In the genomic region with DNA sequence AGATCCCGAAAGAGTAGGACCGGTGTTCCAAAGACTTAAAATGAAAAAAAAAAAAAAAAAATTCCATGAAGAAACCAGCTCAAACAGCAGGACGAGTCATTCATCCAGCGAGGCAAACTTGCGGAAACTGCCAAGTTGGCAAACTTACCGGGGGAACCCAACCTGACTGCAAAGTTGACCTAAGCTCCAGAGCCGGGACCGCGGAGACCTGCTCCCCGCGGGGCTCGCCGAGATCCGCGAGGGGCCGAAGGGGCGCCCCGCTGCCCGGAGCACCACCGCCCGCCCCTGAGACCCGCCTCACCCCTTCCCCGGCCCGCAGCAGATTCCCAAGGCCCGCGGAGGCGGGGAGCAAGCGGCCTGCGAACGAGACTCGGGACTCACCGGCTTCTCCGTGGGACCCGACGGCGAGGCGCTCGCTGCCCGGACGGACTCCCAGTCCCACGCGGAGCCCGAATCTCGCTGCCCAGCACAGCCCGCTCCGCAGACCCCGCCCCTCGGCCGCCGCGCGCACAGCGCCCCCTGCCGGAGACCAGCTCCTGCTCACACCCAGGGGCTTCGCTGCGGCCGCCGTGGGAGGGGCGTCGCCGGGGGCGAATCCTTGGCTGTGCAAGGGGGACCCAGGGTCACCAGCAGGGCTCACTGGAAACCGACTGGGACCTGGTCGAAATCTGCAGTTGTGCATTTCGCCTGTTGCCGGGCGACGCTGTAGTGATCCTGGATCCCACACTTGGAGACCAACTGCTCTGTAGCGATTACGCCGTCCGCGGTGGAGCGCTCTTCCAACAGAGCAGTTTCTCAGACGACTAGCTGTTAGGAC, we compare ENCODE assay signal across 8 mouse cellular contexts. TPM values are rescaled to one million over a fixed set of nuclear protein-coding genes. Genes with fewer than 3 reads are reported as not detected.
DNase-seq lines count a peak whose midpoint lies in the region; ATAC-seq and TF ChIP-seq lines count a peak whose summit lies in the region.

A gene (minus strand): TSS at position 461 of the 817 bp plus-strand sequence.

- CTCF ChIA-PET in Patski (lab: Charles Lee) = interaction anchor here (0.9 to 4.4 kb wide), 32 partner anchors 9 to 787 kb away, joined by 3 to 70 read pairs (median 6); a partner anchor contains a TSS

- POLR2A ChIA-PET in Patski (lab: Charles Lee) = interaction anchor here (0.7 to 3.3 kb wide), 13 partner anchors 34 to 253 kb away, joined by 3 to 22 read pairs (median 4); a partner anchor contains a TSS

- peak; percentile 100 for TF ChIP-seq CTCF in Patski (IDR thresholded peaks at IDR 0.05)
- TF ChIP-seq CTCF in gastrocnemius, adult 2 months (IDR thresholded peaks at IDR 0.05) = peak; percentile 98

- H3K4me3 ChIP-seq in gastrocnemius, adult 2 months = peak within 1 kb of the TSS; percentile 88
- H3K4me3 ChIP-seq in hindbrain, embryonic 16.5 days (ENCODE audit: low read length) = peak within 1 kb of the TSS; percentile 68

- peak; percentile 93 for ATAC-seq in Patski
- peak; percentile 96 for ATAC-seq in hindbrain, embryonic 16.5 days

- H3K4me1 ChIP-seq in hindbrain, embryonic 16.5 days (ENCODE audit: control insufficient read depth, insufficient read depth, low read depth, low read length) = peaks cover 4% of the 10 kb centered on the region; the same call in 1 of the 2 replicates

- H3K9ac ChIP-seq in hindbrain, embryonic 16.5 days (ENCODE audit: low read depth, low read length) = peak within 1 kb of the TSS; percentile 69

- under 1% methylated on average over 52 of the region's 75 CpGs for WGBS in hindbrain, embryonic 16.5 days

- peak within 1 kb of the TSS; percentile 98 for H3K4me2 ChIP-seq in hindbrain, embryonic 16.5 days (ENCODE audit: low read length)

- no peak for DNase-seq in Patski (ENCODE audit: low read depth, low spot score)
- DNase-seq in cerebellum, postnatal 25 days = peak; percentile 89 to 94
- DNase-seq in gastrocnemius, adult 2 months = peak; percentile 93
- DNase-seq in left cerebral cortex, adult 11 months (ENCODE audit: low spot score) = peak; percentile 44
- peak; percentile 83 for DNase-seq in lung, postnatal 25 days (ENCODE audit: low spot score)
- peak; percentile 73 for DNase-seq in retina, postnatal 7 days (ENCODE audit: low read depth, low spot score)
- DNase-seq in urinary bladder, adult 18-20 months (ENCODE audit: low spot score in 2 of 2) = peak; percentile 82 to 97

- no peaks in the 10 kb centered on the region for H3K27me3 ChIP-seq in Patski
- 0 out of 2 replicates have a peak, but pooled peaks cover 3% of the 10 kb centered on the region for H3K27me3 ChIP-seq in hindbrain, embryonic 16.5 days (replicated peaks; ENCODE audit: control insufficient read depth, insufficient read depth, low read length)

- peak within 1 kb of the TSS; percentile 51 for H3K27ac ChIP-seq in gastrocnemius, adult 2 months
- no peak within 1 kb of the TSS for H3K27ac ChIP-seq in hindbrain, embryonic 16.5 days (ENCODE audit: low read depth, low read length)

- in situ Hi-C loops in Patski (cut with MboI; ENCODE audit: low pct_unique_long_range_greater_than_20kb) = loop anchor here (25.0 kb wide), 2 partner anchors 787 to 1512 kb away; no protein-coding TSS in a partner anchor

- H3K9me3 ChIP-seq in hindbrain, embryonic 16.5 days (ENCODE audit: control insufficient read depth, low read length) = no peaks in the 10 kb centered on the region

- H3K36me3 ChIP-seq in hindbrain, embryonic 16.5 days (ENCODE audit: control insufficient read depth, insufficient read depth, low read length) = no peaks in the 10 kb centered on the region

- intact Hi-C loops in gastrocnemius, adult 2 months (cut with DNase I) = no loop called here

RNA-seq across cellular contexts. Expression of the gene that starts here (rescaled TPM):
- 199 TPM for polyA plus RNA-seq in Patski (2021)
- not detected for total RNA-seq in gastrocnemius, adult 2 months (2021)
- polyA plus RNA-seq in hindbrain, embryonic 16.5 days (2015; fragmentation: Nextera tagmentation; extraction: Ambion mirVana) = 2.2 and 2.8 TPM in 2 replicates

Comparison
In these comparisons a context has a peak if more than half of its experiments do, and no peak if none do; other contexts are left out.
1. RNA of the gene that starts here (polyA plus RNA-seq): 199 TPM in Patski (single experiment); 2.2 to 2.8 TPM in hindbrain, embryonic 16.5 days; every median in the first group is over 10 times any median in the second.
2. Peak in DNase-seq, H3K4me3 ChIP-seq and H3K27ac ChIP-seq in gastrocnemius, adult 2 months; RNA of the gene not detected or under 1 TPM.